Mouse (Mus musculus) kidney, adult 18-20 months (tissue): Measurements from ENCODE around the gene Tas2r124.

ENCODE experiments used
- DNase-seq: peaks from one replicate; pipeline ENCODE4 v3.0.0; 2021

Tas2r124 gene

DNA sequence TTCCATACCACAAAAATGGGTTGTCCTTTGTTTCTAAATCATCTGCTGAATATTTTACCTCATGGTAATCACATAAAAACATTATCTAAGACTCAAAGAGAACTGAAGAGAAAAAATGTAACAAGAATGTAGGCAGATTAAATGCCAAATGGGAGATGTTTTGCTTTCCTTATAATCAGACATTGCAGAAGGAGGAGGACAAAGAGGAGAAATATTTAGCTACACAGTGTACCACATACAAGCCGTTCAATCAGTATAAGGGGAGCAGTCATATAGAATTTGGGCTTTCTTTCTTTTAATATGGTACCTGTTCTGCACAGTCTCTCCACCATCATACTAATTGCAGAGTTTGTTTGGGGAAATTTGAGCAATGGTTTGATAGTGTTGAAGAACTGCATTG lies at the start of gene Tas2r124:
Tas2r124 (plus strand) TSS at position 301 of the 400 bp plus-strand sequence.
- no peak for DNase-seq

DNA sequence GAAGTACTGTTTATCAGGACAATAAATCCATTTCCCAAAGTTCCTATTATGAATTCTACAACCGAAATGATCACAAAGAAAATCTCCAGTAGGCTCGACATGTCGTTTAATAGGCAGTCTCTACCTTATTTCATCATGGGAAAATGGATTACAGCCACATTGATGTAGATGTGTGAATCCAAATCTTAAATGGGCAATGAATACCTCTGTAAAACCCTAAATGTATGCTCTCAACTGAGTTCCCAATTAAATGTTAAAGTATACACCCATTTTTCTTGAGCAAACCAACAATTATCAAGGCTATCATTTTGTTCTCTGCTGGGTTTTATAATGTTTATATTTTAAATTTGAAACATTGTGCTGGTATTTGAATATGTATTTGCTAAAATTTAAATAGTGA lies 42.7 kb upstream of the Tas2r124 start, which contains the start of gene Tas2r122:
Tas2r122 (minus strand) TSS at position 101 of the 400 bp plus-strand sequence.
- no peak for DNase-seq

GRCm38 (mm10) chr6:132737935-132738334 lies 16.6 kb upstream of the Tas2r124 start, which contains the start of gene Tas2r115:
Tas2r115 (minus strand) TSS chr6:132738035.
- no peak for DNase-seq

DNA sequence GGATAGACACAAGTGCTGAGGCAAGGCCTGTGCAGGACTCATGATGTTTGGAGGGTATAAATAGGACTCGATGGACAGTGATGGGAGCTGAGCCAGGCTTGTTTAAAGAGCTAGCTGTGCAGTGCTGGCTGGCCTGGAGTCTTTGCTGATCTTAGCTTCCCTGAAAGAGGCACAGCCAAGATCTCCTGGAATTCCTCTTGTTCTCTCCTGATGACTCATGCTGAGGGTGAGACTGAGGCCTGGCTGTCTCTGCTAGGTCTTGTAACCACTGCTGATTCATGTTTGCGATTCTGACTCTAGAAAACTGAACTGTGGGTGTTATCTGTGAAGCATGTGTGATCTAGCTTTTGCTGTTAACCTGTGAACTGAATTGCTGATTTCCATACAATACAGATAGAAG lies 4.3 kb upstream of the Tas2r124 start:
- no peak for DNase-seq

DNA sequence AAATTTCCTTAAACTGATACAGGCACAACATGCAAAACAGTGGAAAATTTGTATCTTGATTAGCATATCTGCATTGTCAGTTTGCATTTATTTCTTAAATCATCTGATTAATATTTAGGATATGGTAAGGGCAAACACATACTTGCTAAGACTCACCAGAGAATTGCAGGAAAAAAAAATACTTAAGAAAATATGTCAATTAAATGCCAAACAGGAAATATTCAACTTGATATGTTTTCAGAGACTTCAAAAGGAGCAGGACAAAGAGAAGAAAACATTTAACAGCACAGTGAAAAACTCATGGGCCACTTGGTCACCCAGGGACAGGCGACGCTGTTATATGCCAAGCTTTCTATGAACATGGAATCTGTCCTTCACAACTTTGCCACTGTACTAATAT lies 7.3 kb downstream of the Tas2r124 start, which contains the start of gene Tas2r102:
Tas2r102 (plus strand) TSS at position 301 of the 400 bp plus-strand sequence.
- DNase-seq, result no peak

GRCm38 (mm10) chr6:132778062-132778461 lies 23.5 kb downstream of the Tas2r124 start, which contains the start of gene Tas2r136:
Tas2r136 (minus strand) TSS chr6:132778162.
- DNase-seq, result no peak

DNA sequence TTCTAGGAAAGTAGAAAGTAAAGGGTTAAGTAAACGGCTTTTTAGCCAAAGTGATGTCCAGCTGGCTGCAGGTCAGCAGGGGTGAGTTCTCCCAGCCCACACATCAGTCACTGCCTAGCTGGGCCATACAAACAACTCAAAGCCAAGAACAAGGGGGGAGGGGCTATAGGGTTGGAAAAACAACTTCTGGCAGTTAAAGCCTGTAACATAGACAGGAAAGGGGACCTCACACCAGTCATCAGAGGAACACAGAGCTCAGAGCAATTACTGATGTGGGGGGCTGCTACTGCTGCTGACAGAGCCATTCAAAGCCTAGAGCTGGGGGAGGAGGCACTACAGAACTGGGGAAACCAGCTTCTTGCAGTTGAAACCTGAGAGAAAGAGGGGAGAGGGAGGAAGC lies 40.9 kb downstream of the Tas2r124 start:
- no peak for DNase-seq

DNA sequence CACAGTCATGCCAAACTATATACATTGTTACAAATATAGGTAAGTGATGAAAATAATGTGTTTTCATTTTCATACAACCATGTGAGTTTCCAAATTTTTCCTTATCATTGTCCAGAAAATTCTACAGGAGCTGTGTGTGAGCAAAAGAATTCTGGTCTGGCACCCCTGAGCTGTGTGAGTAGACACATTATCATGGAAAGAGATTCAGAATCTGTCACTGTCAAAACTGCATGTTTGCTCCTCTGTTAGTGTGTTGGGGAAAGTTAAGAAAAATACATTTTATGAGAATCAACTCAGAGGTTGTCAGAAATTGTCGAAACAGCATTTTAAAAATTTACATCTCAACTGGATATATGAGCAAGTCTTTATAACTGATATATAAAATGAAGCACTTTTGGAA lies 48.0 kb downstream of the Tas2r124 start, which contains the start of gene Tas2r117:
Tas2r117 (plus strand) TSS at position 301 of the 400 bp plus-strand sequence.
- DNase-seq, result no peak
